Comparison of ENCODE assay signal across 12 mouse cellular contexts in the genomic region with DNA sequence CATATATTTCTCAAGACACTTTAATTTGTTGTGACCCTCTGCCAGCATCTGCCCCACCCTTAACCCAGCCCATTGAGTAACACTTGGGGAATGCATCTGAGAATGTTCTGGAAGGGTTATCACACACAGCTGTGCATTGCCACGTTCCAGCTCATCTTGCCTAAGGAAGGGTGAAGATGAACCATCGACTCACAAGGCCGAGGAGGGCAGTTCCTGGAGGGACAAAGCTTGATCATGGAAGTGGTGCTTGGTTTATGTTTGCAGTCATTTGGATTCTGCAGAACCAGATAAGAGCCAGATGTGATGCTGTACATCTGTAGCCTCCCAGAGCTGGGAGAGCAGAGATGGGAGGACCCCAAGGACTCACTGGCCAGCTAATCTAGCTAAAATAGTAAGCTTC.
DNase-seq lines count a peak whose midpoint lies in the region; ATAC-seq lines count a peak whose summit lies in the region.
"Had no signal": no experiment of that assay in that cellular context is flagged by ENCODE, and none has a peak within 500 bp of the region (broad histone marks: within the 10 kb centered on the region; RNA-seq: fewer than 3 reads in every experiment).

No protein-coding gene starts in this region.

- H3K27me3 ChIP-seq in forebrain, embryonic 11.5 days (ENCODE audit: control insufficient read depth, insufficient read depth, low read length), result no peaks in the 10 kb centered on the region
- no peaks in the 10 kb centered on the region for H3K27me3 ChIP-seq in forebrain, embryonic 13.5 days
- H3K27me3 ChIP-seq in liver, embryonic 16.5 days (ENCODE audit: control insufficient read depth, insufficient read depth, low read depth, low read length), result no peaks in the 10 kb centered on the region
- no peaks in the 10 kb centered on the region for H3K27me3 ChIP-seq in hindbrain, embryonic 12.5 days
- H3K27me3 ChIP-seq: embryonic facial prominence, embryonic 12.5 days; neural tube, embryonic 13.5 days had no signal

- H3K27ac ChIP-seq in forebrain, embryonic 11.5 days (ENCODE audit: low read depth, low read length), result no peak overlapping the region
- H3K27ac ChIP-seq in forebrain, embryonic 13.5 days, result no peak overlapping the region
- H3K27ac ChIP-seq in liver, embryonic 16.5 days (ENCODE audit: low read length), result no peak overlapping the region
- no peak overlapping the region for H3K27ac ChIP-seq in hindbrain, embryonic 12.5 days
- H3K27ac ChIP-seq: embryonic facial prominence, embryonic 12.5 days; neural tube, embryonic 13.5 days had no signal

- H3K9ac ChIP-seq in forebrain, embryonic 11.5 days (ENCODE audit: low read length), result no peak overlapping the region
- no peak overlapping the region for H3K9ac ChIP-seq in forebrain, embryonic 13.5 days
- no peak overlapping the region for H3K9ac ChIP-seq in liver, embryonic 16.5 days (ENCODE audit: low read depth, low read length)
- H3K9ac ChIP-seq in hindbrain, embryonic 12.5 days, result no peak overlapping the region
- H3K9ac ChIP-seq: embryonic facial prominence, embryonic 12.5 days; neural tube, embryonic 13.5 days had no signal

- H3K4me2 ChIP-seq in forebrain, embryonic 11.5 days (ENCODE audit: low read depth, low read length, severe bottlenecking), result no peak overlapping the region
- no peak overlapping the region for H3K4me2 ChIP-seq in forebrain, embryonic 13.5 days
- H3K4me2 ChIP-seq in liver, embryonic 16.5 days (ENCODE audit: low read depth, low read length), result no peak overlapping the region
- H3K4me2 ChIP-seq in hindbrain, embryonic 12.5 days (replicated peaks), result no peak overlapping the region
- H3K4me2 ChIP-seq: embryonic facial prominence, embryonic 12.5 days; neural tube, embryonic 13.5 days had no signal

- DNase-seq in forebrain, embryonic 11.5 days (ENCODE audit: low spot score), result peak; percentile 29
- peak; percentile 28 for DNase-seq in urinary bladder, postnatal 14 days (ENCODE audit: low spot score)
- no peak for DNase-seq in urinary bladder, postnatal 25 days (ENCODE audit: low spot score)
- DNase-seq in right cerebral cortex, postnatal 14 days, result no peak
- DNase-seq in right cerebral cortex, postnatal 4 days, result no peak
- DNase-seq: adrenal gland, adult 8-10 months; cerebellum, adult 8-10 months had no signal

- no peak overlapping the region for H3K4me3 ChIP-seq in forebrain, embryonic 11.5 days (ENCODE audit: low read depth, low read length)
- no peak overlapping the region for H3K4me3 ChIP-seq in forebrain, embryonic 13.5 days
- no peak overlapping the region for H3K4me3 ChIP-seq in liver, embryonic 16.5 days (ENCODE audit: low read depth, low read length)
- H3K4me3 ChIP-seq in hindbrain, embryonic 12.5 days, result no peak overlapping the region
- H3K4me3 ChIP-seq: embryonic facial prominence, embryonic 12.5 days; neural tube, embryonic 13.5 days had no signal

- H3K4me1 ChIP-seq in forebrain, embryonic 11.5 days (replicated peaks; ENCODE audit: control insufficient read depth, insufficient read depth, low read length), result no peaks in the 10 kb centered on the region
- H3K4me1 ChIP-seq in forebrain, embryonic 13.5 days, result no peaks in the 10 kb centered on the region
- H3K4me1 ChIP-seq in liver, embryonic 16.5 days (ENCODE audit: control insufficient read depth, low read depth, low read length), result peaks cover 10% of the 10 kb centered on the region
- no peaks in the 10 kb centered on the region for H3K4me1 ChIP-seq in hindbrain, embryonic 12.5 days
- H3K4me1 ChIP-seq: embryonic facial prominence, embryonic 12.5 days; neural tube, embryonic 13.5 days had no signal

- H3K36me3 ChIP-seq in forebrain, embryonic 11.5 days (ENCODE audit: control insufficient read depth, insufficient read depth, low read length), result no peaks in the 10 kb centered on the region
- H3K36me3 ChIP-seq in forebrain, embryonic 13.5 days (ENCODE audit: poor library complexity, severe bottlenecking), result no peaks in the 10 kb centered on the region
- H3K36me3 ChIP-seq in liver, embryonic 16.5 days (ENCODE audit: control insufficient read depth, insufficient read depth), result no peaks in the 10 kb centered on the region
- H3K36me3 ChIP-seq in hindbrain, embryonic 12.5 days, result no peaks in the 10 kb centered on the region
- H3K36me3 ChIP-seq: embryonic facial prominence, embryonic 12.5 days; neural tube, embryonic 13.5 days had no signal

- ATAC-seq in forebrain, embryonic 11.5 days (replicated peaks; ENCODE audit: low FRiP score), result no peak
- no peak for ATAC-seq in forebrain, embryonic 13.5 days
- peak; percentile 54 for ATAC-seq in liver, embryonic 16.5 days (ENCODE audit: low read depth)
- no peak for ATAC-seq in hindbrain, embryonic 12.5 days (ENCODE audit: low FRiP score)

- WGBS in forebrain, embryonic 11.5 days, result 83% methylated on average over 3 of the region's 3 CpGs
- WGBS in forebrain, embryonic 13.5 days, result 93% methylated on average over 3 of the region's 3 CpGs
- WGBS in liver, embryonic 16.5 days (ENCODE audit: insufficient replicate concordance), result 49% methylated on average over 3 of the region's 3 CpGs
- 87% methylated on average over 3 of the region's 3 CpGs for WGBS in hindbrain, embryonic 12.5 days

- no peaks in the 10 kb centered on the region for H3K9me3 ChIP-seq in forebrain, embryonic 11.5 days (ENCODE audit: control insufficient read depth, low read length)
- H3K9me3 ChIP-seq in forebrain, embryonic 13.5 days (replicated peaks), result no peaks in the 10 kb centered on the region
- H3K9me3 ChIP-seq in liver, embryonic 16.5 days (replicated peaks; ENCODE audit: control insufficient read depth, low read length), result no peaks in the 10 kb centered on the region
- H3K9me3 ChIP-seq in hindbrain, embryonic 12.5 days (replicated peaks), result no peaks in the 10 kb centered on the region
- H3K9me3 ChIP-seq: embryonic facial prominence, embryonic 12.5 days; neural tube, embryonic 13.5 days had no signal

Comparison
In these comparisons a context has a peak if more than half of its experiments do, and no peak if none do; other contexts are left out.
1. DNase-seq: peak in forebrain, embryonic 11.5 days (single experiment) and urinary bladder, postnatal 14 days (single experiment); none in urinary bladder, postnatal 25 days (single experiment), right cerebral cortex, postnatal 14 days (single experiment) and right cerebral cortex, postnatal 4 days (single experiment).